Mouse (Mus musculus): ENCODE results near the gene Fmnl2. TPM values are rescaled to one million over a fixed set of nuclear protein-coding genes. Genes with fewer than 3 reads are reported as not detected.

The Fmnl2 gene
- total and polyA plus RNA-seq, 3 experiments, result 0.42 to 2.8 (median 2.1) TPM

GRCm38 (mm10) chr2:53095489-53095888, 237.8 kb downstream of the Fmnl2 start:
- H3K4me1 ChIP-seq (ENCODE audit: control insufficient read depth in 1 of 2, insufficient read depth in 2 of 2), result peaks cover 0 to 14% of the 10 kb centered on the region in 2 experiments; a peak in 2 of 4 replicates
- DNase-seq (ENCODE audit: extremely low read depth), result no peak
- no peak overlapping the region for H3K4me3 ChIP-seq (replicated peaks in 1 of 3; ENCODE audit: low read depth in 2 of 3, low read length in 2 of 3, poor library complexity in 1 of 3)
- H3K4me2 ChIP-seq (ENCODE audit: insufficient read depth, low read depth, poor library complexity, severe bottlenecking), result no peak overlapping the region
- no peak for TF ChIP-seq KAT2A (IDR thresholded peaks at IDR 0.05; ENCODE audit: insufficient replicate concordance, low read length)
- TF ChIP-seq USF2 (conservative IDR thresholded peaks at IDR 0.05; ENCODE audit: low read depth, low read length), result no peak
- no peak for TF ChIP-seq MAX (IDR thresholded peaks at IDR 0.05; ENCODE audit: low read length)
- TF ChIP-seq UBTF (IDR thresholded peaks at IDR 0.05; ENCODE audit: low read depth, low read length), result no peak
- TF ChIP-seq POLR2AphosphoS2 (IDR thresholded peaks at IDR 0.05; ENCODE audit: low read depth, low read length), result no peak
- TF ChIP-seq HCFC1 (IDR thresholded peaks at IDR 0.05; ENCODE audit: low read depth, low read length), result no peak
- TF ChIP-seq JUND (conservative IDR thresholded peaks at IDR 0.05; ENCODE audit: low read depth, low read length), result no peak
- no peak for TF ChIP-seq MEF2A (IDR thresholded peaks at IDR 0.05; ENCODE audit: borderline replicate concordance, low read depth, low read length)
- TF ChIP-seq NELFE (IDR thresholded peaks at IDR 0.05; ENCODE audit: low read depth, low read length), result no peak
- TF ChIP-seq MAZ (IDR thresholded peaks at IDR 0.05; ENCODE audit: low read depth, low read length), result no peak
- no peak for TF ChIP-seq E2F4 (IDR thresholded peaks at IDR 0.05; ENCODE audit: insufficient replicate concordance, low read depth, low read length)
- TF ChIP-seq ETS1 (conservative IDR thresholded peaks at IDR 0.05; ENCODE audit: low read depth, low read length), result no peak
- TF ChIP-seq RAD21 (IDR thresholded peaks at IDR 0.05; ENCODE audit: low read depth, low read length), result no peak
- no peak overlapping the region for H3K9ac ChIP-seq (ENCODE audit: insufficient read depth, low read depth)
- H3K27ac ChIP-seq (ENCODE audit: insufficient read depth, low read depth), result no peak overlapping the region
- H3K9me3 ChIP-seq (replicated peaks; ENCODE audit: low read length), result no peaks in the 10 kb centered on the region
- in situ Hi-C loops (cut with MboI; ENCODE audit: low pct_ligation_motif_present, low pct_unique_long_range_greater_than_20kb, low sequenced_read_pairs), result loop anchor here (25.0 kb wide), 1 partner anchor 458 kb away; no protein-coding TSS in a partner anchor
- no peaks in the 10 kb centered on the region for H3K27me3 ChIP-seq (replicated peaks)
- dilution Hi-C loops (cut with MboI; ENCODE audit: extremely low pct_ligation_motif_present, extremely low pct_unique_long_range_greater_than_20kb, low sequenced_read_pairs), result no loop called here
- no peaks in the 10 kb centered on the region for H3K79me2 ChIP-seq (replicated peaks; ENCODE audit: control insufficient read depth, extremely low read depth, insufficient read depth, poor library complexity, severe bottlenecking)
- H3K36me3 ChIP-seq (replicated peaks in 1 of 2; ENCODE audit: control insufficient read depth in 1 of 2, insufficient read depth in 1 of 2, low read length in 1 of 2), result no peaks in the 10 kb centered on the region

- H3K9me3 ChIP-seq (replicated peaks; ENCODE audit: low read length), result no peaks in the 10 kb centered on the region
- no peak overlapping the region for H3K27ac ChIP-seq (ENCODE audit: insufficient read depth, low read depth)
- dilution Hi-C loops (cut with MboI; ENCODE audit: extremely low pct_ligation_motif_present, extremely low pct_unique_long_range_greater_than_20kb, low sequenced_read_pairs), result no loop called here
- TF ChIP-seq GABPA (IDR thresholded peaks at IDR 0.05; ENCODE audit: insufficient replicate concordance, low read depth, low read length) (no peak), EP300 (IDR thresholded peaks at IDR 0.05; ENCODE audit: low read length) (no peak), RAD21 (IDR thresholded peaks at IDR 0.05; ENCODE audit: low read depth, low read length) (no peak), POLR2AphosphoS2 (IDR thresholded peaks at IDR 0.05; ENCODE audit: low read depth, low read length) (no peak), USF1 (IDR thresholded peaks at IDR 0.05; ENCODE audit: low read depth, low read length) (no peak), TBP (conservative IDR thresholded peaks at IDR 0.05; ENCODE audit: low read depth, low read length) (no peak), CTCF (conservative IDR thresholded peaks at IDR 0.05 in 1 of 2, IDR thresholded peaks at IDR 0.05 in 1 of 2; ENCODE audit: low read depth in 2 of 2, low read length in 2 of 2) (peak in 1 of 2 experiments; percentile 11; a peak in 2 of 4 replicates)
- no peak for DNase-seq (ENCODE audit: extremely low read depth)
- H3K79me2 ChIP-seq (replicated peaks; ENCODE audit: control insufficient read depth, extremely low read depth, insufficient read depth, poor library complexity, severe bottlenecking), result no peaks in the 10 kb centered on the region
- H3K36me3 ChIP-seq (replicated peaks in 1 of 2; ENCODE audit: control insufficient read depth in 1 of 2, insufficient read depth in 1 of 2, low read length in 1 of 2), result no peaks in the 10 kb centered on the region
- no peak overlapping the region for H3K9ac ChIP-seq (ENCODE audit: insufficient read depth, low read depth)
- no peaks in the 10 kb centered on the region for H3K27me3 ChIP-seq (replicated peaks)
- H3K4me3 ChIP-seq (replicated peaks in 1 of 3; ENCODE audit: low read depth in 2 of 3, low read length in 2 of 3, poor library complexity in 1 of 3), result no peak overlapping the region
- in situ Hi-C loops (cut with MboI; ENCODE audit: low pct_ligation_motif_present, low pct_unique_long_range_greater_than_20kb, low sequenced_read_pairs), result no loop called here
- H3K4me2 ChIP-seq (ENCODE audit: insufficient read depth, low read depth, poor library complexity, severe bottlenecking), result no peak overlapping the region
- peaks cover 0 to 25% of the 10 kb centered on the region in 2 experiments; a peak in 2 of 4 replicates for H3K4me1 ChIP-seq (ENCODE audit: control insufficient read depth in 1 of 2, insufficient read depth in 2 of 2)
These were observed 242.4 kb downstream of the Fmnl2 start for GRCm38 (mm10) chr2:53100093-53100492.

Data from CH12.LX (cell line).